Mouse (Mus musculus): Measurements from ENCODE around the gene Atxn1.

Atxn1 gene

DNA sequence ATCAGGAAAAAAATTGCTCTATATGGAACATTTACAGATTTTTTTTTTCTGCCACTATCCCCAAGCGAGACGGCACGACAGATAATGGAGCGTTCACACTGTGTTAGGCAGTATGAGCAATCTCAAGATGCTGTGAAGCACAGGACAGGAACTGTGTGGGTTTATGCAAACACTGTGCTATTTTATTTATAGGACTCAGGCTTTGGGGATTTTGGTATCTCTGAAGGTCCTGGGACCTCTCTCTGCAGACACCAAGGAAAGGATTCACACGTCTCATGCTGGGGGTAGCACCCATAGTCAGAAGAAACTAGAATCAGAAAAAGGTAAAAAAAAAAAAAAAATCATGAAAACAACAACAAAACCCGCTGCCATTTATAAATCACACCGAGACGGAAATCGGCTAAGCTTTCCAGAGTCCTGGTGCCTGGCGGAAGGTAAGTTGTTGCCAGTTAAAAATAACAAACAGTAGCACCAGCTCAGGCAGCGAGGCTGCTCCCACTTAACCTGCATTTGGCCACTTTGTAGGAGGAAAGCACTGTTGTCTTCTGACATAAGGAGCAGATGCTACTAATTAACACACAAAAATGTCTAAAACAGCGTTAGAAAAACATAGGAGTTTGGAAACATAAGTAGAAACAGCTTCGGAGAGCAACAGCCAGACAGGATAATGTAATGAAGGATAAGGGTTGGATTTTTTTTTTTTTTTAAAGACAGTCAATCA, 102.8 kb downstream of the Atxn1 start:
- DNase-seq (ENCODE audit: low spot score), result peak; percentile 23

GRCm38 (mm10) chr13:45861098-45861580, 103.7 kb downstream of the Atxn1 start:
- DNase-seq (ENCODE audit: low spot score), result peak; percentile 34

DNA sequence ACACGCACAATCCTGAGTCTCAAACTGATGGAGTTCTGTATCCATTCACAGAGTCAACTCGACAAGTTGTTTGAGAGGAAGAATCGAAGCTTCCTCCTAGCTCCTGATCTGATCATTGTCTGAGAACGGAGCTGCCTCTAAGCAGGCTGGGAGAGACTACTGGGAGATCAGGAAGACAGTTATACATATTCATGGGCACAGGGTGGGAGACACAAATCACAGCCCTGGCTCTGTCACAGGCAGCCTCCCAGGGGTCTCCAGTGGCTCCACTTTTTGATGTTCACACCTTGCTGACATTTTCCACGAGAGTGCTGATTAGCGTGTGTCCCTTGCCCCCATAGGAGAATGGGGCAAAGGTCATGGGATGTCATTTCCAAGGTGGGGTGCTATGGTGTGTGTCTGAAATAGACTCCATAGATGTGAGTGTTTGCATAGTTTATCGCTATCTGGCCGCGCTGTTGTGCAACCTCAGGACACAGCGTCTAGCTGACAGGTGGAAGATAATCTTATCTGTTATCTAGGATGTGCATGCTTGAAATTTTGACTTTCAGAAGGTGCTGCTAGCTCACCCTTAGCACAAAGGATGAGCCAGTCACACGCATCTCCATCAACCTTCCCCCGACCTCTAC, 105.6 kb downstream of the Atxn1 start:
- no peak for DNase-seq (ENCODE audit: low spot score)

GRCm38 (mm10) chr13:45857416-45857815, 107.4 kb downstream of the Atxn1 start:
- DNase-seq (ENCODE audit: low spot score), result no peak

- DNase-seq (ENCODE audit: low spot score), result no peak
These were observed 110.3 kb downstream of the Atxn1 start for GRCm38 (mm10) chr13:45854531-45854930.

DNA sequence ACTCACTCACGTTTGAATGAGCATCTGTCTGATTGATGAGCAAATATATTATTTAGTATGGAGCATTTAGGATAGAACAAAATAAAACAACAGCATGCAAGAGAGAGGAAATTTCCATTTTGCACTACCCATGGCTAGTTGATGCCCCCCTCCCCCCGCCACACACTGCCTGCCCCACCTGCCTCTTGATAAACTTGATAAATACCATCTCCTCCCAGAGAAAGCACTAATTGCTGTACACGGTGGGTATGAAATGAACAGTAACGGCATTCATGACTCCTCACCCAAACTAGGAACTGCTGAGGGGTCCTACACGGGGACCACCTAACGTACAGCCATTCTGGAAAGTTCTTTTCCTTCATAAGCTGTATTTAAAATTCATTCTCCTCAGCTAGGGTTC, 111.1 kb downstream of the Atxn1 start:
- no peak for DNase-seq (ENCODE audit: low spot score)

DNA sequence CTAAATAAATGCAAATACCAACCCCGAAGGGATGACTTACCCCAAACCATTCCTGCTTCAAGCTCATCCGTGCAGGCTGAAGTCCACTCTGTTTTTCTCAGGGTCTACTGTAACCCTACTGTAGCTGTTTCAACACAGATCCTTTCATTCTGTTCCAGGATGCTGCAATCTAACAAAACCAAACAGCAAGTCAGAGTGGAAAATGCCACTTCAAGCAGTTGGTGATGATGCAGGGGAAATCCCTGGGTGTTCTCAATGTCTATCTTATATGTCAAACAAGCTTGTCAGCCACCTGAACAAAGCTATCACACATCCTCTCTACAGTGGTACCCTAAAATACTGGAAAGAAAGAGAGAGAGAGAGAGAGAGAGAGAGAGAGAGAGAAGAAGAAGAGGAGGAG, 112.5 kb downstream of the Atxn1 start:
- DNase-seq (ENCODE audit: low spot score), result no peak

DNA sequence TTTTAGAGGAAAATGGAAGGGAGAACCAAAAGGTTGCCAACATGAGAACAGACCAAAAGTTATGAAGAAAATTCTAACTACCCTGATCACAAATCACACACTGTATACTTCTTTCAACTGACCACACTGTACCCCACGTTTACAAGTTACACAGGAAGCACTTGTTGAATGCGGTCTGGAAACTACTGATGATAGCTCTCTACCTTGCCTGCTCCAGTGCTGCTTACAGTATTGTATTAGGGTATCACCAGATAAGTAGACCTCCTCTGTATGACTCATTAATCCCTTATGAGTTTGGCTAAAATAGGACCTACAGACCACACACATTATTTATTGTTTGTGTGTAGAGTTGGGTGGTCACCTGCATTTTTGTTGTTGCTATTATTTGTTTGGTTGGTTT, 113.1 kb downstream of the Atxn1 start:
- no peak for DNase-seq (ENCODE audit: low spot score)

GRCm38 (mm10) chr13:45851156-45851555, 113.7 kb downstream of the Atxn1 start:
- DNase-seq (ENCODE audit: low spot score), result no peak

GRCm38 (mm10) chr13:45850181-45850974, 114.4 kb downstream of the Atxn1 start:
- DNase-seq (ENCODE audit: low spot score), result no peak

DNA sequence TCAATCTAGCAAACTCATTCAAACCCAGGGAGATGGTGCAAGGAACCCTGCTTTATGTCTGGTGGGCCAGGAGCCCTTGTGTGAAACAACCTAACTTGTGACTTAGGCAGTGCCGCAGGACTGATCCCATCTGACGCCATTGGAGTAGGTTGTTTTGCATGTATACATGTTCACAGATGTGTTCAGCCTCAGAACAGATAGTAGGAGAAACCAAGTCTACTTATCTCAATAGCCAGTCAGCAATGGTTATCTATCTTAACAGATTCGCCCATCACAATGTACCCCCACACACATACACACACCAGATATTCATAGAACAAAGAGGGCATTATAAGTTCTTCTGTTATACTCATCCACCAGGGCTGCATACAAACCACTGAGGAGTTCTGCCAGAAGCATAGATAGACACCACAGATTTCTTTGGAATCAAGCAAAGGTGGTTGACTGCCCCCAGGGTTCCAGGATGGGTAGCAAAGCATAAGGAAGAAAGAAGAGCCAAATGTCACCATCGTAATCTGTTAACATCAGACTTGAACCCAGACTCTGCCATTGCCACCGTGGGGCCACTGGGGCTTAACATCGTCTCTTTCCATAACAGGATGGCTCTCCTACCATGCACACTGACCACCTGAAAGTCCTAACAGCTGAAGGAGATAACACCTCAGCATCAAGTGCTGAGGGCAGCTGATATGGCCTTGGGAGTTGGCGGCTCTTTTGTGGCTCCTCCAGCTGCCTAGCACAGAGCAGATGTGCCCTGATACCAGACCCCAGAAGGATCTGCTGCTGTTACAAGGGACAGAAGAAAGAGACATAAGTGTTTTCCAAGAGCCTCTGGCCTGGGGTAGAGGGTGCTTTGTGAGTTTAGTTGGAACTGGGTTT, 115.4 kb downstream of the Atxn1 start:
- peak; percentile 25 for DNase-seq (ENCODE audit: low spot score)

DNA sequence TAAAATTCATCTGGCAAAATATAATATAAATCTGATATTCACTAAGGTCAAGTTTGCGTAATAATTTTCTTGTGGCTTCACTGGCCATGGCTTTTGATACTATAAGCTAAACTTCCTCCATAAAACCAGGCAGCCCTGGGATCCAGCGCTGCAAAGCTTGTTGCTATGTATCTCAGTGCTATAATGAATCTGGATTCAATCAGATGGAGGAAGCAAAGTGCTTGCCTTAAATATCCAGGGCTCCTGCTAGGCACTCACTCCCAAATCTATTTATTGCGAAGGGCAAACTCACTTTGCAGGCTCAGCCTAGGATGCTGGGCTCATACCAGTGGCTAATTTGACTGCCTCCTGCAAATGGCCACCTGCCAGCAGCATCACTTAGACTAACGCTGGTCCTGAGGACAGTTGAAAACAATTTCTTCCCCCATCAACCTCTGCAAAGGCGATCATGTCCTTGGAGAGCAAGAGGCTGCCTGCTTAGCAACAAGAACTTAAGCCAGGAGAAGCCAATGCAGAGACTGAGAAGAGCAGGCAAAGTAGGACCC, 122.2 kb downstream of the Atxn1 start:
- DNase-seq (ENCODE audit: low spot score), result no peak

DNA sequence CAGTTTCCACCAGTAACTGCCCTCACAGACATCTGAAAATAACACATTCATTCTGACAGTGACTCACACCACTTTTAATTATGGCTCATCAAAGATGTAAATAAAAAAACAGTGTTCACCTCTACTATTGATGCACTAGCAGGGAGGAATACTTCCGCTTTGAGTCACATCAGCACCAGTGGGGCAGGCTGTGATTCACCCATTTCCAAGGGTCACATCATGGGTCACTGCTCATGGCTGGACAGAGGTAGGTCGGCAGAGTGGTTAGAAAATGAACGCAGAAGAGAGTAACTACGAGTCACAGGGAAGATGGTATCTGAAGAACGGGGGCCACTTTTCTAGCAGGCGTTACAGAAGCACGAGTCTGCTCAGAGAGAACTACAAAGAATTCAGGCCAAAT, 124.9 kb downstream of the Atxn1 start:
- DNase-seq (ENCODE audit: low spot score), result no peak

- DNase-seq (ENCODE audit: low spot score), result no peak
These were observed 127.1 kb downstream of the Atxn1 start for GRCm38 (mm10) chr13:45837609-45838220.

GRCm38 (mm10) chr13:45836377-45837054, 128.3 kb downstream of the Atxn1 start:
- DNase-seq (ENCODE audit: low spot score), result no peak

GRCm38 (mm10) chr13:45834300-45834699, 130.5 kb downstream of the Atxn1 start:
- no peak for DNase-seq (ENCODE audit: low spot score)

DNA sequence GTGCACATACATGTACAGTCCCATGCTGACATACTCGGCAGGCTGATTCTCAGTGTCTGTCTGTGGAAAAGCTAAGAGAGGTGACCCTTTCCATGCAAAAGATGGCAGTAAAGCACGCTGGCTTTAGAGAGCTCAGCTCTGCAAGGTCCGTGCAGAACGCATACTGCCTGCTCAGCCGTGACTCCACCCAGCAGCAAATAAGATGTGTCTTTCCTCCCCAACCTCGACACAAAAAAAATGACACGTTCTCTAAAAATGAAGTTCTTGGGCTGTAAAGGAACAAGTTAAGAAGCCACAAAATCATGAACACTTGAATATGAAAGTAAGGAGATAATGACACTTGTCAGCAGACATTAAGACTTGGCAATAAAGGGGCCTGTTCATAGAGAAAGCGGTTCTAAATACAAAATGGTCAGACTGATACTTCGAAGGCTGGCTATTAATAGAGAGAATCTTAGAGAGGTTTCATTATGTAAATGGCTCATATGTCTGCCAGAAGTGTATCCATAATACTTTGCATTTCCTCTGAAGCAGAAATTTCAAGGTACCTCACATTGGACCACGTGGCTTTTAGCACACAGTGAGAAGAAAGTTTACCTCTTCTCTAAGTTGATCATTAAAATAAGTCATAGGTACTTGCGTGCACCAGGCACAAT, 132.0 kb downstream of the Atxn1 start:
- no peak for DNase-seq (ENCODE audit: low spot score)

GRCm38 (mm10) chr13:45829341-45829936, 135.4 kb downstream of the Atxn1 start:
- DNase-seq (ENCODE audit: low spot score), result no peak

DNA sequence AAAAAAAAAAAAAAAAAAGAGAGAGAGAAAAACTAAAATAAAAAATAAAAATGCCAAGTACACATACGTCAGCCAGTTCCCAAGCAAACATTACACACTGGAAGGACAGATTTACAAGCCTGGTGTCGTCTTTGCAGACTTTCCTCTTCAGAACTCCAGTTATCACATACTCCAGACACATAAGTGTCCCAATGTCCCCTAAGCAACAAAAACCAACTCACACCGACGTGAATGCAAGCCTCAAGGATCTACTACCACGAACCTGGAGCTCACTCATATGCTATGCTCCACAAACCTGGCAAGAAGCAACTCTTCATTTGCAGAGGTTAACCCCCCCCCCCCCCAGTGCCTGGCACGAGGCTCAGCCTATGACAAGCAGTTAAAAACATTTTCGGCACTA, 136.8 kb downstream of the Atxn1 start:
- DNase-seq (ENCODE audit: low spot score), result no peak

- DNase-seq (ENCODE audit: low spot score), result no peak
These were observed 137.2 kb downstream of the Atxn1 start for GRCm38 (mm10) chr13:45827619-45828018.

Measured in embryo, embryonic 10 days (tissue).